Mouse (Mus musculus) forebrain, embryonic 15.5 days (tissue): Measurements from ENCODE around the gene Nipbl. TPM values are rescaled to one million over a fixed set of nuclear protein-coding genes. Genes with fewer than 3 reads are reported as not detected.

Experiments used
- ATAC-seq: fragments of 200-750 bp; cut with Nextera tagmentation; replicated peaks from 2 replicates; pipeline ENCODE4 v1.8.0; 2017; ENCODE audit warnings: mild to moderate bottlenecking, moderate TSS enrichment, moderate library complexity
- H3K27ac ChIP-seq: fragments of 300-500 bp; sonication (generic); replicated peaks from 2 replicates; pipeline ENCODE4 v1.5.1; 2015; ENCODE audit warnings: mild to moderate bottlenecking, inconsistent platforms
- H3K27me3 ChIP-seq: fragments of 300-500 bp; sonication (generic); 2 replicates; pipeline ENCODE4 v1.6.1; 2015; ENCODE audit warnings: inconsistent platforms
- H3K36me3 ChIP-seq: fragments of 300-500 bp; sonication (generic); 2 replicates; pipeline ENCODE4 v1.6.1; 2015; ENCODE audit warnings: mild to moderate bottlenecking, inconsistent platforms
- H3K4me1 ChIP-seq: fragments of 300-500 bp; sonication (generic); 2 replicates; pipeline ENCODE4 v1.6.1; 2015; ENCODE audit warnings: inconsistent platforms
- H3K4me2 ChIP-seq: fragments of 300-500 bp; sonication (generic); replicated peaks from 2 replicates; pipeline ENCODE4 v1.6.1; 2015; ENCODE audit warnings: mild to moderate bottlenecking, inconsistent platforms
- H3K4me3 ChIP-seq: fragments of 300-500 bp; sonication (generic); 2 replicates; pipeline ENCODE4 v1.5.1; 2015; ENCODE audit warnings: mild to moderate bottlenecking, inconsistent platforms
- H3K9ac ChIP-seq: fragments of 300-500 bp; sonication (generic); replicated peaks from 2 replicates; pipeline ENCODE4 v1.6.1; 2015; ENCODE audit warnings: mild to moderate bottlenecking, inconsistent platforms
- H3K9me3 ChIP-seq: fragments of 300-500 bp; sonication (generic); 2 replicates; pipeline ENCODE4 v1.6.1; 2016; ENCODE audit warnings: inconsistent platforms
- WGBS: fragments of 180-500 bp; shearing (Covaris S2); methylation state at CpG from one replicate; pipeline ENCODE4 v1.1.7; 2015; ENCODE audit warnings: mixed read lengths; 5-methylcytosine and 5-hydroxymethylcytosine counted together
- polyA plus RNA-seq: library from polyadenylated mRNA; unstranded; fragments of >200 nt; fragmentation: Nextera tagmentation; extraction: Ambion mirVana; gene quantifications from 2 replicates; pipeline ENCODE4 v1.2.1, GENCODE M21; 2015

Gene Nipbl
- polyA plus RNA-seq, 1 experiment from 2014 or later, result 21.4 TPM

- Histone ChIP-seq H3K9me3 (no peaks in the 10 kb centered on the region), H3K27ac (0 out of 2 replicates have a peak overlapping the region, but pooled peaks have one; percentile 98), H3K4me2 (peak overlapping the region; percentile 80), H3K9ac (peak overlapping the region; percentile 93), H3K36me3 (no peaks in the 10 kb centered on the region), H3K4me3 (peak overlapping the region; percentile 87), H3K27me3 (no peaks in the 10 kb centered on the region), H3K4me1 (peaks cover 45% of the 10 kb centered on the region)
- no peak for ATAC-seq
- 0% methylated on average over 19 of the region's 19 CpGs for WGBS
Observed at GRCm38 (mm10) chr15:8445951-8446419, 1.7 kb upstream of the Nipbl start.

- WGBS, result under 1% methylated on average over 57 of the region's 57 CpGs
- Histone ChIP-seq H3K9me3 (no peaks in the 10 kb centered on the region), H3K9ac (peak overlapping the region; percentile 93), H3K36me3 (no peaks in the 10 kb centered on the region), H3K4me1 (peaks cover 45% of the 10 kb centered on the region), H3K4me3 (peak overlapping the region; percentile 87), H3K27me3 (no peaks in the 10 kb centered on the region), H3K27ac (peak overlapping the region; percentile 98), H3K4me2 (peak overlapping the region; percentile 80)
- peak; percentile 69 for ATAC-seq
Observed at GRCm38 (mm10) chr15:8444890-8445597, 781 bp upstream of the Nipbl start.

GRCm38 (mm10) chr15:8443168-8443925, 916 bp downstream of the Nipbl start:
- Histone ChIP-seq H3K4me3 (peak overlapping the region; percentile 87), H3K9me3 (no peaks in the 10 kb centered on the region), H3K9ac (peak overlapping the region; percentile 93), H3K27ac (peak overlapping the region; percentile 98), H3K36me3 (no peaks in the 10 kb centered on the region), H3K4me1 (peaks cover 38% of the 10 kb centered on the region), H3K4me2 (peak overlapping the region; percentile 73), H3K27me3 (no peaks in the 10 kb centered on the region)
- under 1% methylated on average over 40 of the region's 40 CpGs for WGBS
- ATAC-seq, result peak; percentile 59

- H3K4me1 ChIP-seq, result peaks cover 35% of the 10 kb centered on the region
- WGBS, result under 1% methylated on average over 6 of the region's 6 CpGs
- H3K9ac ChIP-seq, result peak overlapping the region; percentile 93
- peak overlapping the region; percentile 87 for H3K4me3 ChIP-seq
- H3K36me3 ChIP-seq, result no peaks in the 10 kb centered on the region
- ATAC-seq, result no peak
- H3K27ac ChIP-seq, result 0 out of 2 replicates have a peak overlapping the region, but pooled peaks have one; percentile 98
- no peaks in the 10 kb centered on the region for H3K27me3 ChIP-seq
- H3K9me3 ChIP-seq, result no peaks in the 10 kb centered on the region
- H3K4me2 ChIP-seq, result peak overlapping the region; percentile 73
Observed at GRCm38 (mm10) chr15:8442761-8443160, 1.5 kb downstream of the Nipbl start.

GRCm38 (mm10) chr15:8442156-8442555, 2.1 kb downstream of the Nipbl start:
- 1% methylated on average over 11 of the region's 11 CpGs for WGBS
- H3K4me1 ChIP-seq, result peaks cover 29% of the 10 kb centered on the region
- no peaks in the 10 kb centered on the region for H3K36me3 ChIP-seq
- no peaks in the 10 kb centered on the region for H3K9me3 ChIP-seq
- H3K27ac ChIP-seq, result 0 out of 2 replicates have a peak overlapping the region, but pooled peaks have one; percentile 98
- peak overlapping the region; percentile 87 for H3K4me3 ChIP-seq
- no peaks in the 10 kb centered on the region for H3K27me3 ChIP-seq
- ATAC-seq, result no peak
- H3K4me2 ChIP-seq, result peak overlapping the region; percentile 73
- peak overlapping the region; percentile 93 for H3K9ac ChIP-seq

GRCm38 (mm10) chr15:8433239-8433947, 10.9 kb downstream of the Nipbl start:
- H3K4me2 ChIP-seq, result no peak overlapping the region
- H3K9me3 ChIP-seq, result no peaks in the 10 kb centered on the region
- 93% methylated on average over 2 of the region's 2 CpGs for WGBS
- no peak overlapping the region for H3K9ac ChIP-seq
- no peak overlapping the region for H3K4me3 ChIP-seq
- no peak overlapping the region for H3K27ac ChIP-seq
- ATAC-seq, result no peak
- no peaks in the 10 kb centered on the region for H3K36me3 ChIP-seq
- H3K27me3 ChIP-seq, result no peaks in the 10 kb centered on the region
- H3K4me1 ChIP-seq, result no peaks in the 10 kb centered on the region

- H3K36me3 ChIP-seq, result no peaks in the 10 kb centered on the region
- WGBS, result 91% methylated on average over 2 of the region's 2 CpGs
- H3K9ac ChIP-seq, result no peak overlapping the region
- H3K4me3 ChIP-seq, result no peak overlapping the region
- no peaks in the 10 kb centered on the region for H3K4me1 ChIP-seq
- no peak overlapping the region for H3K27ac ChIP-seq
- no peak overlapping the region for H3K4me2 ChIP-seq
- H3K9me3 ChIP-seq, result no peaks in the 10 kb centered on the region
- no peaks in the 10 kb centered on the region for H3K27me3 ChIP-seq
- no peak for ATAC-seq
Observed at GRCm38 (mm10) chr15:8432534-8432933, 11.7 kb downstream of the Nipbl start.

GRCm38 (mm10) chr15:8429502-8429901, 14.8 kb downstream of the Nipbl start:
- no peak overlapping the region for H3K4me3 ChIP-seq
- WGBS, result 92% methylated on average over 5 of the region's 5 CpGs
- no peaks in the 10 kb centered on the region for H3K36me3 ChIP-seq
- H3K4me1 ChIP-seq, result no peaks in the 10 kb centered on the region; the same call in 1 of the 2 replicates
- no peak overlapping the region for H3K9ac ChIP-seq
- no peaks in the 10 kb centered on the region for H3K9me3 ChIP-seq
- H3K27ac ChIP-seq, result no peak overlapping the region
- no peak overlapping the region for H3K4me2 ChIP-seq
- ATAC-seq, result no peak
- no peaks in the 10 kb centered on the region for H3K27me3 ChIP-seq

- 27% methylated on average over 6 of the region's 6 CpGs for WGBS
- Histone ChIP-seq H3K36me3 (no peaks in the 10 kb centered on the region), H3K4me3 (no peak overlapping the region), H3K9me3 (no peaks in the 10 kb centered on the region), H3K4me2 (no peak overlapping the region), H3K27me3 (no peaks in the 10 kb centered on the region), H3K9ac (no peak overlapping the region), H3K27ac (no peak overlapping the region), H3K4me1 (no peaks in the 10 kb centered on the region; the same call in 1 of the 2 replicates)
- no peak for ATAC-seq
Observed at GRCm38 (mm10) chr15:8420909-8421308, 23.4 kb downstream of the Nipbl start.

- WGBS, result 86% methylated on average over 4 of the region's 4 CpGs
- H3K27me3 ChIP-seq, result no peaks in the 10 kb centered on the region
- H3K4me1 ChIP-seq, result no peaks in the 10 kb centered on the region
- no peak overlapping the region for H3K4me3 ChIP-seq
- no peak overlapping the region for H3K27ac ChIP-seq
- no peaks in the 10 kb centered on the region for H3K9me3 ChIP-seq
- H3K4me2 ChIP-seq, result no peak overlapping the region
- no peak overlapping the region for H3K9ac ChIP-seq
- no peak for ATAC-seq
- no peaks in the 10 kb centered on the region for H3K36me3 ChIP-seq
Observed at GRCm38 (mm10) chr15:8416500-8417138, 27.6 kb downstream of the Nipbl start.

- no peaks in the 10 kb centered on the region for H3K36me3 ChIP-seq
- no peaks in the 10 kb centered on the region for H3K4me1 ChIP-seq
- ATAC-seq, result no peak
- no peaks in the 10 kb centered on the region for H3K27me3 ChIP-seq
- WGBS, result 92% methylated on average over 3 of the region's 3 CpGs
- no peak overlapping the region for H3K9ac ChIP-seq
- no peak overlapping the region for H3K4me2 ChIP-seq
- H3K4me3 ChIP-seq, result no peak overlapping the region
- no peaks in the 10 kb centered on the region for H3K9me3 ChIP-seq
- H3K27ac ChIP-seq, result no peak overlapping the region
Observed at GRCm38 (mm10) chr15:8413356-8413755, 30.9 kb downstream of the Nipbl start.
